Mouse (Mus musculus): ENCODE measurements around the gene Slc26a9. TPM values are rescaled to one million over a fixed set of nuclear protein-coding genes. Genes with fewer than 3 reads are reported as not detected.
"Not testable (repeated sequence)": the region's sequence is repeated elsewhere in the genome, so short reads cannot be mapped to it uniquely, and the experiment has no call there.

Slc26a9 gene
- polyA plus RNA-seq, 1 experiment from 2014 or later: not detected

- no peaks in the 10 kb centered on the region for H3K36me3 ChIP-seq
- 87% methylated on average over 6 of the region's 6 CpGs for WGBS
- H3K9me3 ChIP-seq: no peaks in the 10 kb centered on the region
- ATAC-seq (ENCODE audit: low read depth): no peak
- no peaks in the 10 kb centered on the region for H3K4me1 ChIP-seq (replicated peaks)
- H3K4me2 ChIP-seq: no peak overlapping the region
- no peak overlapping the region for H3K4me3 ChIP-seq
- H3K9ac ChIP-seq: no peak overlapping the region
- H3K27ac ChIP-seq (replicated peaks): no peak overlapping the region
- H3K27me3 ChIP-seq: peaks cover 3% of the 10 kb centered on the region; the same call in 1 of the 2 replicates
These were observed 73.1 kb downstream of the Slc26a9 start for GRCm38 (mm10) chr1:131816886-131817285.

- H3K27me3 ChIP-seq; ATAC-seq (ENCODE audit: low read depth); H3K4me3 ChIP-seq; H3K4me1 ChIP-seq (replicated peaks); H3K27ac ChIP-seq (replicated peaks); H3K36me3 ChIP-seq; H3K4me2 ChIP-seq; H3K9ac ChIP-seq; H3K9me3 ChIP-seq: not testable (repeated sequence)
- 72% methylated on average over 9 of the region's 9 CpGs for WGBS
These were observed 76.5 kb downstream of the Slc26a9 start for GRCm38 (mm10) chr1:131820353-131820752.

DNA sequence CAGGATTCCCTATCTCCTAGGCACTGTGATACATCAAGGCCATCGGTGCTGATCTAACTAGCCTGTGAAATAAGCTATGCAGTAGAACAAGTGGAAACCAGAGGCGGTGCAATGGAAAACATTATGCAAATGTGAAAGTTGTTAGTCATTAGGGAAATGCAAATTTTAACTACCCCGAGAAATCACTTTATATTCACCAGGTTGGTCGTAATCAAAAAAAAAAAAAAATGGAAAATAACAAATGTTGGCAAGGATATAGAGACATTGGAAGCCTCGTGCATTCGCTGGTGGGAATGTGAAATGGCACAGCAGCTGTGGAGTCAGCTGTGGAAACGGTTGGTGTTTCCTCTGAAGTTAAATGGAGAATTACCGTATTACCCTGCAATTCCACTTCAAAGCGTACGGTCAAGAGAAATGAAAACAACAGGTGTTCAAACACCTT is 77.1 kb downstream of the Slc26a9 start:
- H3K9me3 ChIP-seq: no peaks in the 10 kb centered on the region
- H3K27ac ChIP-seq (replicated peaks): no peak overlapping the region
- no peak overlapping the region for H3K9ac ChIP-seq
- ATAC-seq (ENCODE audit: low read depth): no peak
- WGBS: 69% methylated on average over 10 of the region's 10 CpGs
- H3K27me3 ChIP-seq: peaks cover 3% of the 10 kb centered on the region; the same call in 1 of the 2 replicates
- H3K36me3 ChIP-seq: no peaks in the 10 kb centered on the region
- no peaks in the 10 kb centered on the region for H3K4me1 ChIP-seq (replicated peaks)
- H3K4me3 ChIP-seq: no peak overlapping the region
- no peak overlapping the region for H3K4me2 ChIP-seq

Other genes with a start within 250 kb of the Slc26a9 start
- 13.4 and 18.4 TPM in 2 replicates for gene Srgap2, start 216.7 kb upstream of the Slc26a9 start, polyA plus RNA-seq (2015; fragmentation: Nextera tagmentation; extraction: Ambion mirVana)
- gene Fam72a, start 216.1 kb upstream of the Slc26a9 start, polyA plus RNA-seq (2015; fragmentation: Nextera tagmentation; extraction: Ambion mirVana): 0.84 and 1.7 TPM in 2 replicates
- gene Avpr1b, start 144.8 kb upstream of the Slc26a9 start, polyA plus RNA-seq (2015; fragmentation: Nextera tagmentation; extraction: Ambion mirVana): not detected in 2 replicates
- gene Ctse, start 105.7 kb upstream of the Slc26a9 start, polyA plus RNA-seq (2015; fragmentation: Nextera tagmentation; extraction: Ambion mirVana): not detected in 2 replicates
- gene Rab7b, start 55.3 kb upstream of the Slc26a9 start, polyA plus RNA-seq (2015; fragmentation: Nextera tagmentation; extraction: Ambion mirVana): 0.36 and 1.8 TPM in 2 replicates
- gene Pm20d1, start 53.4 kb downstream of the Slc26a9 start, polyA plus RNA-seq (2015; fragmentation: Nextera tagmentation; extraction: Ambion mirVana): 0.14 and 0.29 TPM in 2 replicates
- gene Slc41a1, start 83.5 kb downstream of the Slc26a9 start, polyA plus RNA-seq (2015; fragmentation: Nextera tagmentation; extraction: Ambion mirVana): 13.0 and 13.9 TPM in 2 replicates
- 10.5 and 11.4 TPM in 2 replicates for gene Rab29, start 123.2 kb downstream of the Slc26a9 start, polyA plus RNA-seq (2015; fragmentation: Nextera tagmentation; extraction: Ambion mirVana)
- 52.3 and 57.8 TPM in 2 replicates for gene Nucks1, start 166.5 kb downstream of the Slc26a9 start, polyA plus RNA-seq (2015; fragmentation: Nextera tagmentation; extraction: Ambion mirVana)
- 4.7 and 5.9 TPM in 2 replicates for gene Slc45a3, start 218.9 kb downstream of the Slc26a9 start, polyA plus RNA-seq (2015; fragmentation: Nextera tagmentation; extraction: Ambion mirVana)

All from neural tube, embryonic 13.5 days (tissue).